Mouse (Mus musculus) cerebellum, postnatal 36 days (tissue): Measurements from ENCODE around the gene Nit1.

Source experiments
- DNase-seq, 2 experiments: peaks; one replicate each; pipeline ENCODE4 v3.0.0; 2021 to 2022; ENCODE audit warnings: mixed read lengths in 2 of 2

Gene Nit1

DNA sequence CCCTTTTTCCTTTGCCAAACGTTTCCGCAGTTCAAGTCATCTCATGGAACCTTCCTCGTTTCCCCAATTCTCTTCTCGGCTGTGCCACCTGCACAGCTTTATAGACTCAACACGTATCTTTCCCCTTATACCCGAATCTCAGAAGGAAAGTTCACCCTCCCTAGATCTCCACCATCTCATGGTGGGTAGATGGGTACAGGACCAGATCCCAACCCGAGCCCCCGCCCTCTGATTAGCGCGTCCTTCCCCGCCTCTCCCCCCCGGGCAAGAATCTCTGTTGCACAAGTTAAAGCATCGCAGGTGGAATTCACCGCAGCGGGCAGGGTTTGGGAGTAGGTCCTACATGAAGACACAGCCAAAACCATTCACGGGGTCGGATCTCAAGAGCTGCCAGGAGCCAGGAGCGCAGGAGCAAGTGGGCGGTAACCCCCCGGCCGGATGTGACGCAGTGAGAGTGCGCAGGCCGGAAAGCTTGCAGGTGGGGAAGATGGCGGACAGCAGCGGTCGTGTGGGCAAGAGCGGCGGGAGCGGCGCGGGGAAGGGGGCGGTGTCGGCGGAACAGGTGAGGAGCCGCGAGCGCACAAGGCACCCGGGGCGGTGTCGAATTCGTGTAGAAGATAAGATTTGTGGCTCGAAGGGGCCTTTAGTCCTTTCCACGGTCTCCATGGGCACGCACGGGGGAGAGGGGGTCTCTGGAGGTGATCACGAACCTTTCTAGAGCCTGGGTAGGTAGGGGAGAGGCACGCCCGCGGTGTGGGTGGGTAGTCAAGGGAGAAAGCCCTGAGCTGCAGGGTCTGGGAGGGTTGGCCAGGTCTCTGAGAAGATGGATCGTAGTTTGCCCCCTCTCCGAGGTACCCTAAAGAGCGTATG lies at the start of gene Nit1, which contains the start of gene Pfdn2:
Nit1 (minus strand) TSS at position 422 of the 870 bp plus-strand sequence.
Pfdn2 (plus strand) TSS at position 446 of the 870 bp plus-strand sequence.
- peak; percentile 90 to 93 for DNase-seq

DNA sequence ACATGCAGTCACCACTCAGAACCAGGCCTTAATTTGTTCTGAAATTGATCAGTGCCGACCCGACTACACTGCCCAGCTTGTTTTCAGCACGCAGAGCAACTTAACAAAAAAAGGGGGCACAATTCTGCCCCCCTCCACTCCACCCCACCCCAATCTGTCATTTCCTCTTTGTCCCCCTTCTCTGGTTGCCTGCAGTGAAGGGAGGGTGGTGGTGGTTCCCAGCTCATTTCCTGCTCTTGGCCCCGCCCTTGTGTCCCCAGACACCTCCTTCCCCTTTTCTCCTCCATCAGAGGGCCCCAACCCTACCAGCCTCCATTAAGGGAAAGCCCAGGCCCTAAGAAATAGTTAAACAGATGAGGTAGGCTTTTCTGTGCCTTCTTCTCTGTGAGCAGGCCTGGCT lies 44.7 kb upstream of the Nit1 start:
- no peak for DNase-seq

DNA sequence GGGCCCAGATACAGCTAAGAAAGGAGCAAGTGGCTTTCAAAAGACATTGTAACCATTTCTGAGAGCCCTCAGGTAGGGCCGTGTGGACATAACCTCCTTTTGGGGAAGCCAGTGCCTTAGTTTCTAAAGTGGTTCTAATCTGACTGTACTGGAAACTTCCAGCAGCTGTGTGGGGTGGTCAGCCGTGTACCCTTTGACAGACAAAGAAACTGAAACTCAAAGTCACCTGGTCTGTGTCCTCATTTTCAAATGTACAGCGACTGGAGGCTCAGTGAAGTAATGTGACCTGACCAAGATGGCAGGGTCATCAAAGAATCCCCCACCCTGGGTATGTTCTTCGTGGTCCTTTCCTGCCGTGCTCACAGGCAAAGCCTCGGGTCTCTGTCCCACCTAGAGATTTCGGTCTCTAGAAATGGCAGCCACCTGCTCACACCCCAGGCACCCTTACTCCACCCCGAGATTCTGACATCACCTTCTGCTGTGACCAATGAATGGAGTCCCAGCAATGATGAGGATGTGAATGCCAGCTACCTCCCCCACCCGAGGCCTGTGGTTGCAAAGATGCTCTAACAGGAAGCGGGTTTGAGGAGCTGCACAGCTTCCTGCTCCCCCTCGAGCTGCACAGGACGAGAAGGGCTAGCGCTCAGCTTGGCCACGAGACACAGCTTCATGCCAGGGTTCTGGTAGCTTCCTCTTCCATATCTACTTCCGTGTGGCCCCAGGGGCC lies 43.1 kb upstream of the Nit1 start, which contains the start of gene Arhgap30:
Arhgap30 (plus strand) TSS at position 579 of the 727 bp plus-strand sequence.
- no peak for DNase-seq

- no peak for DNase-seq
These were observed 41.7 kb upstream of the Nit1 start for GRCm38 (mm10) chr1:171387099-171387498.

DNA sequence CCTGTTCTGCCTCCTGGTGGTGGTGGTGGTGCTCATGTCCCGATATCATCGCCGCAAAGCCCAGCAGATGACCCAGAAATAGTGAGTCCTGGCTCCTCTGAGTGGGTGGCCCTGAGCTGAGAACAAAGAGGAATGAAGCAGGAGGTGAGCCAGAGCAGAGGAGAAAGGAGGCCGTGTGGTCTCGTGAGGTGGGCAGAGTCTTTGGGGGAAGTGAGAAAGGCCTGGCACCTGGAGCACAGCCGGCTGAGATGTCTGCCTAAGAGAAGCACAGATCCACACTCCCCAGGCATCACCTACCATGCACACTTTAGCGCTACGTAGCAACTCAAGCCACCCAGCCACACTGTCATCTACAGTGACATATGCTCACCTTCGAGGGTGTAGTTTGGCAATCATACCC lies 39.7 kb upstream of the Nit1 start:
- no peak for DNase-seq

- no peak for DNase-seq
These were observed 38.9 kb upstream of the Nit1 start for GRCm38 (mm10) chr1:171384361-171384760.

DNA sequence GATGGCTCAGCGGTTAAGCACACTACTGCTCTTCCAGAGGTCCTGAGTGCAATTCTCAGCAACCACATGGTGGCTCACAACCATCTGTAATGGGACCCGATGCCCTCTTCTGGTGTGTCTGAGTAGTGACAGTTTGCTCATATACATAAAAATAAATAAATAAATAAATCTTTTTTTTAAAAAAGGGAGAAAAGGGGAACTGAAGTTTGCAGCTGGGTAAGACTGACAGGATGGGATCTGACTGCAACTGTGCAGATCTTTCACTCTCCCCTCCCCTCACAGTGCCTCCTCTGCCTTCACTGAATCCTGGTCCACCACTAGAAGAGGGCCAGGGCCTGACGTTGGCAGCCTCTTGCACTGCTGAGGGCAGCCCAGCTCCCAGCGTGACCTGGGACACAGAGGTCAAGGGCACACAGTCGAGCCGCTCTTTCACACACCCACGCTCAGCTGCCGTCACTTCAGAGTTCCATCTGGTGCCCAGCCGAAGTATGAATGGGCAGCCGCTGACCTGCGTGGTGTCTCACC lies 36.7 kb upstream of the Nit1 start:
- DNase-seq: no peak

DNA sequence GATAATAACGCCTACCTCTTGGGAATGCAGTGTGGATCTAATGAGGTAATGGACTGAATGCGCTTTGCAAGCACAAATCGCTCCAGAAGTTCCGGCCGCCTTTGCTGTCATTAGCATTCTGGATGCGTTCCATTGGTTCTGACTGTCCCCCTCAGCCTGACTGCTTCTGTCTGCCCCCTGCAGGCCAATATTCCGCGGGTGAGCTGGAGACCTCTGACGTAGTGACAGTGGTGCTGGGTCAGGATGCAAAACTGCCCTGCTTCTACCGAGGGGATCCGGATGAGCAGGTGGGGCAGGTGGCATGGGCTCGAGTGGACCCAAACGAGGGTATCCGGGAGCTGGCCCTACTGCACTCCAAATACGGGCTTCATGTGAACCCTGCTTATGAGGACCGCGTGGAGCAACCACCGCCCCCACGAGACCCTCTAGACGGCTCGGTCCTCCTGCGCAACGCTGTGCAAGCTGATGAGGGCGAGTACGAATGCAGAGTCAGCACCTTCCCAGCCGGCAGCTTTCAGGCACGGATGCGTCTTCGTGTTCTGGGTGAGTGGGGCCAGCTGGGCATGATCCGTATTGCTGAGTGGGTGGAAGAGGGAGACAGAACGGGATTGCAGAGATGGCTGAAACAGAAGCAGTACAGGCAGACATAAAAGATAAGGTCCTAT lies 34.6 kb upstream of the Nit1 start:
- DNase-seq: peak; percentile 75 to 80

GRCm38 (mm10) chr1:171378298-171378697 lies 32.9 kb upstream of the Nit1 start:
- peak; percentile 47 to 48 for DNase-seq

DNA sequence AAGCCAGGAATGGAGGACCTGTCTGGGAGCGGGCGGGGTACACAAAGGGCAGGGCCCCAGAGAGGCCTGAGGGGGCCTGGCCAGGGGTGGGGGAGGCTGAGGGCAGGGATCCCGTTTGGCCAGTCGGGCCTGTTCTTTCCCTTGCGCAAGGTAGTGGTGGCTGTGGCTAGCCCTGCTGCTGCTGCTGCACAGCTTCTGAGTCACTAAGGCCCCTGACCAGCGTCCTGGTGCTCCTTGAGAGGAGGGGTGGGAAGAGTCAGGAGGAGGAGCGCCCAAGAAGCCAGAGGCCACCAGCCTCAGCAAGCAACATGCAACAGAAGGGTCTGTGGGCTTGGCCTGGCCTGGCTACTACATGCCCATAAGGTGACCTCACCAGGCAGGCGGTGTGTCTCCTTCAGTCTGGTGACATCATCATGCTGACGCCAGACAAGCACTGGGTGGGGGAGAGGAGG lies 30.2 kb upstream of the Nit1 start:
- no peak for DNase-seq

- no peak for DNase-seq
These were observed 28.5 kb upstream of the Nit1 start for GRCm38 (mm10) chr1:171373946-171374345.

DNA sequence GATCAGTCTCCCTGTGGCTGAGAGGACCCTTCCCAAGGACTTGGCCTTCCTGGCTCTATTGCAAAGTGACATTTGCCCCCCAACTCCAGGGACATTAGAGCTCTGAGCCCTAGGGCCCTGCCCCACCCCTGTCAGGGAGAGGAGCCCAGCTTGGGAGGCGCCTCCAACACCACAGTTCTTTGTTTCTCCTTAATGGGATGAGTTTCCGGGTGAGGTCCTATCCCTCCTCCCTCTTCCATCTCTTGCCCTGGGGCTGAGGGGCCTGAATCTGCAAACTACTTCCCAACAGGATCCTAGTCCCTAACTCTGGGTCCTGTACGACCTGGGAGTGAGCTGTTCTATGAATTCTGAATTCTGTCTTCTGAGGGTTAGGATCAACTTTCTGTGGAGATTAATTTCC lies 27.4 kb upstream of the Nit1 start:
- DNase-seq: no peak

GRCm38 (mm10) chr1:171369845-171370556 lies 24.6 kb upstream of the Nit1 start, which contains the start of gene Nectin4:
Nectin4 (plus strand) TSS chr1:171370099.
- DNase-seq: no peak

GRCm38 (mm10) chr1:171365934-171366333 lies 20.5 kb upstream of the Nit1 start:
- DNase-seq: no peak

DNA sequence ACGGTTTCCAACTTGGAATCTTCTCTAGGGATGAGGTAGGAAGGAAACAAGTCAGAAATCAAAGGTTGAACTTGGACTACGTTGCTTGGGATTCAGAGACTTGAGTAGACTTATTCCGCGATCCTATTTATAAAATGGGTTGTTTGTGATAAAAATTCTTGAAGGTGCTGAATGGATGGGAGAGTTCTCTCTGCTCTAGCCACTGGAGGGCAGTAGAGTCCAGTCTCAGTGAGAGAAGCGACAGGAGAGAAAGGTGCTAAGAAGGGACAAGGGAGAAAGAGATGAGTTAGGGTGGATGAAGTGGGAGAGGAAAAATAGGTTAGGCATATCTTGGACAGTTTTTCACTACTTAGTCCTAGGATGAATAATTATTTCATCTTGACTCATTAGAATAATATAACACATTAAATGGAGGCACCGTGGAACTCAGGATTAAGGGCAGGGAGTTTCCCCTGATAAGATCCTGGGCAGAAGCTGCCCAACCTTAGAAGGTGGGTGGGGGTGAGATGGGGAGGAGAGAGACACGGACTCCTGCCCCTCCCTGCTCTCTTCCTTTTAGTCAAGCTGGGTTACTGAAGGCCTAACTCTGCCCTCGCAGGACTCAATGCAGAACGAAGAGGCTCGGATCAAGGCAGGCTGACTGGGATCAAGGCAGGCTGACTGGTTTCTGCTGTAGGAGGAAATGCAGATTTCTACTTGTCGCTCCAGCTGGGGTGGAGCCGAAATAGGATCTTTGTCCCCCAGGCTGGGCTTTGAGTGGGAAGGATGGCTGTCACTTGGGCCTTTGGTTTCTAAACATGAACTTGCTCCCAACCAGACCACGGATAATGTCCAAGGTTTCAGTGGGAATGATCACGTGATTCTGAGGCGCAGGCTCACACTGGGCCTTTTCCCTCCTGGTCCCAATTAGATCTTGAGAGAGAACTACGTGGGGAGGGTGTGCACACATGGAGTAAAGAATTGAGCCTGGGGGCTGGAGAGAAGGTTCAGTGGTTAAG lies 16.0 kb upstream of the Nit1 start:
- DNase-seq: peak; percentile 76 to 78

- peak; percentile 81 to 83 for DNase-seq
These were observed 15.2 kb upstream of the Nit1 start, which contains the start of gene Klhdc9 for GRCm38 (mm10) chr1:171360656-171361055. Klhdc9 (minus strand) TSS chr1:171360798.

DNA sequence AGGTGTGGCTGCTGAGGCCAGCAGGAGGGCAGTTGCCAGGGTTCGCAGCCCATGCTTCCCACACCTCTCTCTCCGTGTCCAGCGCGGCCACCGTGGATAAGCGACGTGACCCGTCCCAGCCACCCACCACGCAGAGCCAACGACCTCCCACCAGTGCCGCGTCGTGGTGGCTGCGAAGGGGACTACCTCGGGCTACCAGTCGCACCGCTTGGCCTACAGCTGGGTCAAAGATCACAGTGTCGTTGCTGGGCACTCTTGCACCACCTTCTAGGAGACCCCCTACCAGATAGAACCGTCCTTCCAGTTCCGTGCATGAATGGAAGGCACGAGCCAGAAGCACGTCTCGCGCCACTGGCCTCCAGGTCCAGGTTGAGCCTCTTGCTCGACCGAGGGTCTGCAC lies 14.8 kb upstream of the Nit1 start:
- DNase-seq: peak; percentile 24 to 30

- peak in 1 of 2 experiments; percentile 35 for DNase-seq
These were observed 13.0 kb upstream of the Nit1 start for GRCm38 (mm10) chr1:171358421-171358820.

GRCm38 (mm10) chr1:171356814-171357213 lies 11.4 kb upstream of the Nit1 start:
- no peak for DNase-seq

GRCm38 (mm10) chr1:171355812-171356340 lies 10.4 kb upstream of the Nit1 start:
- DNase-seq: no peak
